Mouse (Mus musculus): ENCODE measurements around the gene Slc15a4. TPM values are rescaled to one million over a fixed set of nuclear protein-coding genes. Genes with fewer than 3 reads are reported as not detected.

The Slc15a4 gene
- polyA plus RNA-seq, 1 experiment from 2014 or later, result 19.4 TPM

GRCm38 (mm10) chr5:127609191-127609714 is 23.4 kb downstream of the Slc15a4 start:
- 47% methylated on average over 7 of the region's 7 CpGs for WGBS
- Histone ChIP-seq H3K4me2 (replicated peaks; ENCODE audit: low read depth, low read length) (no peak overlapping the region), H3K36me3 (ENCODE audit: insufficient read depth, low read length) (peaks cover 19% of the 10 kb centered on the region), H3K27ac (ENCODE audit: low read length) (no peak overlapping the region), H3K9ac (replicated peaks; ENCODE audit: low read depth) (no peak overlapping the region), H3K27me3 (replicated peaks; ENCODE audit: insufficient read depth, low read length) (no peaks in the 10 kb centered on the region), H3K4me1 (ENCODE audit: insufficient read depth, low read depth, low read length) (peaks cover 8% of the 10 kb centered on the region; the same call in 1 of the 2 replicates), H3K4me3 (ENCODE audit: low read depth, low read length) (no peak overlapping the region), H3K9me3 (ENCODE audit: low read length) (no peaks in the 10 kb centered on the region)
- TF ChIP-seq CTCF (IDR thresholded peaks at IDR 0.05) (no peak), EP300 (IDR thresholded peaks at IDR 0.05) (no peak)
- ATAC-seq (peak; percentile 74), DNase-seq (ENCODE audit: low spot score) (peak; percentile 44)

DNA sequence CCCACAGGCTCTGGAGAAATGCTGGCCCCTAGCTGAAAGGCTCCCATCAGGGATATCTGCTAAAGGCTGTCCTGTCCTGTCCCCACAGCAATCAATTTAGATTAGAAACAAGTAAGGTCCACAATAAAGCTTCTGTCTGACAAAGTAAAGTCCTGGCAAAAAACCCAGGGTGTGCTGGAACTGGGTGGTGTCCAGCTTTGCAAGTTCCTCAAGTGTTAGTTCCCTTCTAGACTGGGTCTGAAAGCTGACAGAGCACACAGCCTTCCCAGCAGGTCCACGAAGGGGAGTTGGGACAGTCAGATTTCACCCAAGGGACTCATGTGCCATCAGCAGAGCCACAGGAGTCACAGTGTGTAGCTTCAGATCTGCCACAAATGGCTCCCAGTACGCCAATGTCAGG is 25.2 kb downstream of the Slc15a4 start:
- Histone ChIP-seq H3K4me1 (ENCODE audit: insufficient read depth, low read depth, low read length) (no peaks in the 10 kb centered on the region), H3K4me3 (ENCODE audit: low read depth, low read length) (no peak overlapping the region), H3K27ac (ENCODE audit: low read length) (no peak overlapping the region), H3K9me3 (ENCODE audit: low read length) (no peaks in the 10 kb centered on the region), H3K9ac (replicated peaks; ENCODE audit: low read depth) (no peak overlapping the region), H3K4me2 (replicated peaks; ENCODE audit: low read depth, low read length) (no peak overlapping the region), H3K36me3 (ENCODE audit: insufficient read depth, low read length) (peaks cover 28% of the 10 kb centered on the region), H3K27me3 (replicated peaks; ENCODE audit: insufficient read depth, low read length) (no peaks in the 10 kb centered on the region)
- TF ChIP-seq CTCF (IDR thresholded peaks at IDR 0.05) (no peak), EP300 (IDR thresholded peaks at IDR 0.05) (no peak)
- DNase-seq (ENCODE audit: low spot score) (no peak), ATAC-seq (no peak)
- 88% methylated on average over 2 of the region's 2 CpGs for WGBS

DNA sequence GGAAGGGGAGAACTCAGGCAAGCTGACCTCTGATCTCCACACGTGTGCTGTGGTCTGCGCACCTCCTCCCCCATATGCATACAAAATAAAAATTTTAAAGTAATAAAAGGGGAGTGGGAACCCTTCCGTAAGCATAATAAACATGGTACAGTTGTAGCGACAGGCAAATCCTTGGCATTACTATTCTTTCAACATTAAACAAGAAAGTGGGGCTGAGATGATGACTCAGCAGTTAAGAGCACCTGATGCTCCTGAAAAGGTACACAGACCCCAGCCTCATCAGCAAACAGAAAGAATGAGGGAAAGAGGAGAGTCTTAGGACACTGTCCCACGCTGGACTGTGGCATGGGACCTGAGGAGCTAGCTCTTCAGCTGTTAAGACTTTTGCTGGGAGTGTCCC is 29.7 kb downstream of the Slc15a4 start:
- Histone ChIP-seq H3K36me3 (ENCODE audit: insufficient read depth, low read length) (peaks cover 51% of the 10 kb centered on the region), H3K4me1 (ENCODE audit: insufficient read depth, low read depth, low read length) (no peaks in the 10 kb centered on the region), H3K27ac (ENCODE audit: low read length) (no peak overlapping the region), H3K9ac (replicated peaks; ENCODE audit: low read depth) (no peak overlapping the region), H3K27me3 (replicated peaks; ENCODE audit: insufficient read depth, low read length) (no peaks in the 10 kb centered on the region), H3K4me2 (replicated peaks; ENCODE audit: low read depth, low read length) (no peak overlapping the region), H3K9me3 (ENCODE audit: low read length) (no peaks in the 10 kb centered on the region), H3K4me3 (ENCODE audit: low read depth, low read length) (no peak overlapping the region)
- ATAC-seq, result no peak
- WGBS, result 85% methylated on average over 5 of the region's 5 CpGs
- no peak for DNase-seq (ENCODE audit: low spot score)
- no peak for TF ChIP-seq CTCF (IDR thresholded peaks at IDR 0.05)
- no peak for TF ChIP-seq EP300 (IDR thresholded peaks at IDR 0.05)

GRCm38 (mm10) chr5:127596862-127597261 is 35.8 kb downstream of the Slc15a4 start:
- DNase-seq (ENCODE audit: low spot score) (no peak), ATAC-seq (no peak)
- H3K4me3 ChIP-seq (ENCODE audit: low read depth, low read length), result no peak overlapping the region
- H3K9me3 ChIP-seq (ENCODE audit: low read length), result no peaks in the 10 kb centered on the region
- H3K4me1 ChIP-seq (ENCODE audit: insufficient read depth, low read depth, low read length), result no peaks in the 10 kb centered on the region
- peaks cover 52% of the 10 kb centered on the region for H3K36me3 ChIP-seq (ENCODE audit: insufficient read depth, low read length)
- H3K27me3 ChIP-seq (replicated peaks; ENCODE audit: insufficient read depth, low read length), result no peaks in the 10 kb centered on the region
- TF ChIP-seq CTCF (IDR thresholded peaks at IDR 0.05), result no peak
- no peak for TF ChIP-seq EP300 (IDR thresholded peaks at IDR 0.05)
- WGBS, result 90% methylated on average over 5 of the region's 7 CpGs
- H3K9ac ChIP-seq (replicated peaks; ENCODE audit: low read depth), result no peak overlapping the region
- no peak overlapping the region for H3K27ac ChIP-seq (ENCODE audit: low read length)
- no peak overlapping the region for H3K4me2 ChIP-seq (replicated peaks; ENCODE audit: low read depth, low read length)

DNA sequence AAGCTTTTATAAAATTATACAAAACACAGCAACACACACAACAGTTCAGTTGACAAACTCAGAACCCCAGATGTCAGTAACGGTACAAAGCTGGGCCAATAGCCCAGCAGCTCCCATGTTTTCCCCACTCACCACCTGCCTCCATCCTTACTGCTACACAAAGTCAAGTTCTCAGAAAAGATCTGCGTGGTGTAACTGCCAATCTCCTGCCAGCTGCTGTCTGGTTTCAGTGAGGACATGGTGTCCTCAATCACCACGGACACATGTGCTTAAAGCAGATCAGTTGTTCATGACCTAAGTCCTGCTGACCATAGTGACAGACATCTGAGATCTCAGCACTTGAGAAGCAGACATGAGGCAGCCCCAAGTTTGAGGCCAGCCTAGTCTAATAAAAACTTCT is 37.0 kb downstream of the Slc15a4 start:
- Histone ChIP-seq H3K4me3 (ENCODE audit: low read depth, low read length) (no peak overlapping the region), H3K36me3 (ENCODE audit: insufficient read depth, low read length) (peaks cover 51% of the 10 kb centered on the region), H3K27me3 (replicated peaks; ENCODE audit: insufficient read depth, low read length) (no peaks in the 10 kb centered on the region), H3K27ac (ENCODE audit: low read length) (no peak overlapping the region), H3K4me1 (ENCODE audit: insufficient read depth, low read depth, low read length) (no peaks in the 10 kb centered on the region), H3K9me3 (ENCODE audit: low read length) (no peaks in the 10 kb centered on the region), H3K9ac (replicated peaks; ENCODE audit: low read depth) (no peak overlapping the region), H3K4me2 (replicated peaks; ENCODE audit: low read depth, low read length) (no peak overlapping the region)
- no peak for TF ChIP-seq EP300 (IDR thresholded peaks at IDR 0.05)
- no peak for TF ChIP-seq CTCF (IDR thresholded peaks at IDR 0.05)
- WGBS, result 97% methylated on average over 3 of the region's 3 CpGs
- no peak for ATAC-seq
- no peak for DNase-seq (ENCODE audit: low spot score)

DNA sequence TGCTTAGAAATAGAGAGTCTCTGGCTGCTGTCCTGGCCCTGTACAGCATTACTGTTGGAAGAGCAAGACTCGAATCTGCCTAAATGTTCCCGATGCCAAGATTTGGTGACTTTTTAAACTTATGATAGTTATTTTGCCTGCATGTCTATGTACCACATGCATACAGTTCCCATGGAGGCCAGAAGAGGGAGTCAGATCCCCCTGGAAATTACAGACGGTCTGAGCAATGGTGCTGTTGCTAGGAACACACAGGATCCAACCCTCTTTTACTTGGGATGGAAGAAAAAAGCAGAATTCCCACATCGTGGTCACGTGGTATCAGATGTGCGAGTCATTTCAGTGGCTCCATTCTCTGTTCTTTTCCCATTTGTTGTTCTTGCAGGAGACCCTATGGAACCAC is 39.8 kb downstream of the Slc15a4 start:
- Histone ChIP-seq H3K27me3 (replicated peaks; ENCODE audit: insufficient read depth, low read length) (no peaks in the 10 kb centered on the region), H3K9me3 (ENCODE audit: low read length) (no peaks in the 10 kb centered on the region), H3K4me1 (ENCODE audit: insufficient read depth, low read depth, low read length) (no peaks in the 10 kb centered on the region), H3K36me3 (ENCODE audit: insufficient read depth, low read length) (peaks cover 25% of the 10 kb centered on the region; the same call in 1 of the 2 replicates), H3K4me2 (replicated peaks; ENCODE audit: low read depth, low read length) (no peak overlapping the region), H3K4me3 (ENCODE audit: low read depth, low read length) (no peak overlapping the region), H3K27ac (ENCODE audit: low read length) (no peak overlapping the region), H3K9ac (replicated peaks; ENCODE audit: low read depth) (no peak overlapping the region)
- 76% methylated on average over 6 of the region's 6 CpGs for WGBS
- TF ChIP-seq EP300 (IDR thresholded peaks at IDR 0.05) (no peak), CTCF (IDR thresholded peaks at IDR 0.05) (peak; percentile 73)
- peak; percentile 26 for DNase-seq (ENCODE audit: low spot score)
- ATAC-seq, result no peak

- H3K36me3 ChIP-seq (ENCODE audit: insufficient read depth, low read length), result peaks cover 25% of the 10 kb centered on the region; the same call in 1 of the 2 replicates
- no peak overlapping the region for H3K9ac ChIP-seq (replicated peaks; ENCODE audit: low read depth)
- H3K9me3 ChIP-seq (ENCODE audit: low read length), result no peaks in the 10 kb centered on the region
- no peak overlapping the region for H3K4me3 ChIP-seq (ENCODE audit: low read depth, low read length)
- no peaks in the 10 kb centered on the region for H3K27me3 ChIP-seq (replicated peaks; ENCODE audit: insufficient read depth, low read length)
- TF ChIP-seq EP300 (IDR thresholded peaks at IDR 0.05) (no peak), CTCF (IDR thresholded peaks at IDR 0.05) (no peak)
- H3K4me2 ChIP-seq (replicated peaks; ENCODE audit: low read depth, low read length), result no peak overlapping the region
- no peak overlapping the region for H3K27ac ChIP-seq (ENCODE audit: low read length)
- DNase-seq (ENCODE audit: low spot score) (no peak), ATAC-seq (no peak)
- WGBS, result 61% methylated on average over 5 of the region's 5 CpGs
- no peaks in the 10 kb centered on the region for H3K4me1 ChIP-seq (ENCODE audit: insufficient read depth, low read depth, low read length)
Measured at GRCm38 (mm10) chr5:127592406-127592805, 40.3 kb downstream of the Slc15a4 start.

Data from lung, postnatal 0 days (tissue).